Mouse (Mus musculus): Measurements from ENCODE around the gene Sucla2.
"Not testable (repeated sequence)": the region's sequence is repeated elsewhere in the genome, so short reads cannot be mapped to it uniquely, and the experiment has no call there.

Sucla2 gene

GRCm38 (mm10) chr14:73608668-73609481, 83.8 kb downstream of the Sucla2 start:
- DNase-seq (ENCODE audit: low spot score in 2 of 2), result no peak

GRCm38 (mm10) chr14:73614961-73615360, 89.8 kb downstream of the Sucla2 start:
- DNase-seq (ENCODE audit: low spot score in 2 of 2), result not testable (repeated sequence)

DNA sequence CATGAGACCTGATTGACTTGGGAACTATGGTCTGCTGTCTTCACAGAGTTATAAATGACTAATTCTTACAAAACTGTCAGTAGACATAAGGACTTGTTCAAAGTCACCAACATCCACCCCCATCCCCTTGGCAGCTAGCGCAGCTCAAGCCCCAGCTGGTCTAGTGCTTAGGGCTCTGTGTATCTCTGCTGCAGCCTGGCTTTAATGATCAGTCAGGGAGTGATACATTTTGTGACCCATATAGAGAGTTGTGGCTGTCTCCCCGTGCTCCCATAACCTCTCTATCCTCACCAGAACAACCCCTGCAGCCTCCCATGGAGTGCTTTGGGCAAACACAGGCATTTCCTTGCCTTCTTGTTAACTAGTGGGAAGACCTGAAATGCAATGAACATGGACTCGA, 95.8 kb downstream of the Sucla2 start:
- no peak for DNase-seq (ENCODE audit: low spot score in 2 of 2)

DNA sequence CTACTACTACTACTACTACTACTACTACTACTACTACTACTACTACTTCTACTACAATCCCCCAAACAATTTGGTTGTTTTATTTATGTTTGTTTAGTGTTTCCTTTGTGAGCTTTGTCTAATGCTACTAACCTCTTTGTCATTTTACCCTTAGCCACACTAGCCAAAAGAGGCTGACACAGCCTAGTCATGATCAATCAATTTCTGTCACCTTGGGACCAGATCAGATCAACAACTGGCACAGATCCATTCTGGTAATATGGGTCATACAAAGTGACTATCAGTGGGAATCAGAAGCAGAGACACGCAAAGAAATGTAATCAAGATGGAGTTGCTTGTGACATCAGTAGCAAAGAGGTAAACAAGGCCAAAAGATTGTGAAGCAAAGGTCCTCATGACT, 97.9 kb downstream of the Sucla2 start:
- DNase-seq (ENCODE audit: low spot score in 2 of 2), result no peak

DNA sequence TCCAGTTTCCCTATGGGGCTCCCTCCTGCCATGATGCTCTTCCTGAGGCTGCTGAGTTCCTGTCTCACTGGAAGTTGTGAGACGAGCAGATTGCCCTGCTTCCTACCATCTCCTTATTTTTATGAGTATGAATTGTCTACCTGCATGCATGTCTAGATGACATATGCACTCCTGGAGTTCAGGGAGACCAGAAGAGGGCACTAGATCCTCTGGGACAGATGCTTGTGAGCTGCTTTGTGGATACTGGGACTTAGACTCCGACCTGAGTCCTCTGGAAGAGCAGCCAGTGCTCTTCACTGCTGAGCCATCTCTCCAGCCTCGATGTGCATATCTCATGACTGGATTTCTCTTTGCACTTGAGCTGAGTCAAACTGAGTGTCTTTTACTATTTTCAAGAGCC, 100.3 kb downstream of the Sucla2 start:
- no peak for DNase-seq (ENCODE audit: low spot score in 2 of 2)

- no peak for DNase-seq (ENCODE audit: low spot score in 2 of 2)
Observed at GRCm38 (mm10) chr14:73631511-73631910, 106.4 kb downstream of the Sucla2 start.

DNA sequence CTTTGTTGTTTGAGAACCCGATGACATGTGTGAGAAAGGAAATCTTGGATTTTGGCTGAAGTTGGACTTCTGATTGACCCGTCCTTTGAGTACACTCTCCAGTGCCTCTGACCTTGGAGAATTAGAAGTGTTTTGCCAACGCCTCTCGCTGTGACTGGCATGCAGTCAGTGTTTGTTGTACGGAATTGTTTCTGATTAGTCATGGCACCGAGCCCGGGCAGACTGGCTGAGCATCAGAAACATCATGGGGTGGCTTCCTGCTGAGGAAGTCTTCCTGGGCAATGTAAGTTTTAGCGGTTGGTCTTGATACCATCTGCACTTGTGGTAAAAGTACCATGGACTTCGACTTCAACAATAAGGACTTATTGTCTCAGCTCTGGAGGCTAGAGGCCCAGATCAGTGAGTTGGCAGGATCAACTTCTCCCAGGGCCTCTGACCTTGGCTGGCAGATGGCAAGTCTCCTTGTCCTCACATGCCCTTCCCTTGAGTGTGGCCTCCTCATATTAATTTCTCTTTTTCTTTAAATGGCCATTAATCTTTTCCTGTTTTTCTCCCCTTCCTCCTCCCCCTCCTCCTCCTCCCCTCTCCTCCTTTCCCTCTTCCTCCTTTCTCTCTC, 107.6 kb downstream of the Sucla2 start:
- DNase-seq (ENCODE audit: low spot score in 2 of 2), result no peak

GRCm38 (mm10) chr14:73634356-73634755, 109.2 kb downstream of the Sucla2 start:
- DNase-seq (ENCODE audit: low spot score in 2 of 2), result no peak

DNA sequence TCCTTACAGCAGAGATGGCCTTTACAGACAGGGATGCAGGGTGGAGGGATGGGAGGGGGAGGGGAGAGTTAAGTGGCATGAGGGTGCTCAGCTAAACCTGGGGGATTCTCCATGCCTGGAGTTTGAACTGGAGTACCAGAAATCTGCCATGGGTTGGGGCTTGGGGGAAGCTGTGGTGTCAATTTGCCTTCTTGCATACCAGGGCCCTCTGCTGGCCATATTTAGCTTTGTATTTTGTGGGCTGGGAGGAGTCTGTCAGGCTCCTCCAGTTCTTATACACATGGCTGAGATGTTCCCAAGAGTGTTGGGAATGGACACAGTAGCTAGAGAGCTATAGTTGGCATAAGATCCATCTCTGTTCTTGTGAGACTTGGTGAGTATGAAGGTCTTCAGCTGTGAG, 112.3 kb downstream of the Sucla2 start:
- DNase-seq (ENCODE audit: low spot score in 2 of 2), result no peak

All from natural killer cell, adult 2 months (primary cell).